Mouse (Mus musculus) thymus, adult 2 months (tissue): ENCODE data around the gene Pgam1.

Source experiments
- CTCF ChIP-seq: fragments of 200-500 bp; IDR thresholded peaks from 2 replicates; pipeline ENCODE4 v1.5.1; 2012; ENCODE audit warnings: mild to moderate bottlenecking, control low read depth, low read length, moderate library complexity, borderline replicate concordance; ENCODE audit not compliant: control insufficient read depth, poor library complexity, insufficient read depth; ENCODE audit errors: extremely low read depth
- POLR2A ChIP-seq: fragments of 200-500 bp; IDR thresholded peaks from 2 replicates; pipeline ENCODE4 v1.6.1; 2012; ENCODE audit warnings: mild to moderate bottlenecking, low read length, control low read depth, moderate library complexity; ENCODE audit not compliant: control insufficient read depth, poor library complexity, insufficient read depth; ENCODE audit errors: extremely low read depth

DNA sequence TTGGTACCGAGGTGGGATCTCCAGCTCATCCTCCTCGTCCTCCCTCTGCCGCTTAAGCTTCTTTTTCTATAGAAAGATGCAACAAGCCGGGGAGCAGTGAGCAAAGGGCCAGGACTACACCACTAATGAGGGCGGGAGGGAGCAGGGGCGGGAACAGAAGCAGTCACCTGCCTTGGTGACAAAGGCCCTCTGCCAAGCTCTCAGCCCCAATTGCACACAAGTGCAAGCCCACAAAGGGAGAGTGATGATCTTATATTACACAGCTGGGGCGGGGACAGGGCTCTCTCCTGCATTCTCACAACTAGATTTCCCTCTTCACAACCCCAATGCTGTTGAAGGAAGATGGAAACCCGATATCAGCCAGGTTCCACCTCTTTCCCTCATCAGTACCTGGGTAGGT, 45.0 kb upstream of the Pgam1 start:
- no peak for TF ChIP-seq POLR2A
- TF ChIP-seq CTCF = no peak
